Mouse (Mus musculus) lung, embryonic 16.5 days (tissue): ENCODE data around the gene Zscan18. TPM values are rescaled to one million over a fixed set of nuclear protein-coding genes. Genes with fewer than 3 reads are reported as not detected.
"Not testable (repeated sequence)": the region's sequence is repeated elsewhere in the genome, so short reads cannot be mapped to it uniquely, and the experiment has no call there.

Source experiments
- ATAC-seq: fragments of 200-750 bp; cut with Nextera tagmentation; 2 replicates; pipeline ENCODE4 v1.8.0; 2017; ENCODE audit warnings: low read depth, mild to moderate bottlenecking, moderate library complexity
- H3K27ac ChIP-seq: fragments of 300-500 bp; sonication (generic); 2 replicates; pipeline ENCODE4 v1.5.1; 2014; ENCODE audit warnings: mild to moderate bottlenecking, control low read depth, low read length
- H3K27me3 ChIP-seq: fragments of 300-500 bp; sonication (generic); 2 replicates; pipeline ENCODE4 v1.6.1; 2014; ENCODE audit warnings: low read depth, low read length, mixed read lengths; ENCODE audit not compliant: control insufficient read depth, insufficient read depth
- H3K36me3 ChIP-seq: fragments of 300-500 bp; sonication (generic); 2 replicates; pipeline ENCODE4 v1.6.1; 2014; ENCODE audit warnings: low read length; ENCODE audit not compliant: control insufficient read depth, insufficient read depth
- H3K4me1 ChIP-seq: fragments of 300-500 bp; sonication (generic); replicated peaks from 2 replicates; pipeline ENCODE4 v1.6.1; 2014; ENCODE audit warnings: low read length, mixed read lengths; ENCODE audit not compliant: control insufficient read depth, insufficient read depth
- H3K4me2 ChIP-seq: fragments of 300-500 bp; sonication (generic); 2 replicates; pipeline ENCODE4 v1.6.1; 2014; ENCODE audit warnings: low read depth, low read length, control low read depth
- H3K4me3 ChIP-seq: fragments of 300-500 bp; sonication (generic); 2 replicates; pipeline ENCODE4 v1.5.1; 2014; ENCODE audit warnings: mild to moderate bottlenecking, low read length, control low read depth
- H3K9ac ChIP-seq: fragments of 300-500 bp; sonication (generic); 2 replicates; pipeline ENCODE4 v1.6.1; 2014; ENCODE audit warnings: low read length, control low read depth
- H3K9me3 ChIP-seq: fragments of 300-500 bp; sonication (generic); 2 replicates; pipeline ENCODE4 v1.6.1; 2016; ENCODE audit warnings: low read length; ENCODE audit not compliant: control insufficient read depth
- WGBS: fragments of 180-500 bp; shearing (Covaris S2); extraction: QIAGEN DNeasy Blood & Tissue Kit; methylation state at CpG from one replicate; pipeline ENCODE4 v1.1.7; 2014; 5-methylcytosine and 5-hydroxymethylcytosine counted together
- polyA plus RNA-seq: library from polyadenylated mRNA; unstranded; fragments of >200 nt; fragmentation: Nextera tagmentation; extraction: Ambion mirVana; gene quantifications from 2 replicates; pipeline ENCODE4 v1.2.1, GENCODE M21; 2015

The Zscan18 gene
- polyA plus RNA-seq, 1 experiment from 2014 or later, result 6.5 TPM

- Histone ChIP-seq H3K27me3 (no peaks in the 10 kb centered on the region), H3K9ac (no peak overlapping the region), H3K9me3 (peaks cover 3% of the 10 kb centered on the region; the same call in 1 of the 2 replicates), H3K27ac (no peak overlapping the region), H3K36me3 (peaks cover 7% of the 10 kb centered on the region; the same call in 1 of the 2 replicates), H3K4me3 (no peak overlapping the region), H3K4me1 (peaks cover 3% of the 10 kb centered on the region), H3K4me2 (no peak overlapping the region)
- 63% methylated on average over 2 of the region's 2 CpGs for WGBS
- ATAC-seq, result no peak
Measured at GRCm38 (mm10) chr7:12797971-12798370, 5.5 kb downstream of the Zscan18 start.

GRCm38 (mm10) chr7:12792624-12793023 is 10.8 kb downstream of the Zscan18 start:
- H3K27me3 ChIP-seq, H3K27ac ChIP-seq, H3K9ac ChIP-seq, H3K4me3 ChIP-seq, H3K9me3 ChIP-seq, H3K4me2 ChIP-seq, H3K4me1 ChIP-seq, H3K36me3 ChIP-seq, ATAC-seq: not testable (repeated sequence)
- 80% methylated on average over 11 of the region's 11 CpGs for WGBS

- Histone ChIP-seq H3K36me3 (no peaks in the 10 kb centered on the region), H3K9me3 (no peaks in the 10 kb centered on the region), H3K9ac (no peak overlapping the region), H3K27ac (no peak overlapping the region), H3K27me3 (no peaks in the 10 kb centered on the region), H3K4me1 (no peaks in the 10 kb centered on the region), H3K4me3 (no peak overlapping the region), H3K4me2 (no peak overlapping the region)
- ATAC-seq, result no peak
- 33% methylated on average over 5 of the region's 5 CpGs for WGBS
Measured at GRCm38 (mm10) chr7:12788025-12788424, 15.4 kb downstream of the Zscan18 start.

DNA sequence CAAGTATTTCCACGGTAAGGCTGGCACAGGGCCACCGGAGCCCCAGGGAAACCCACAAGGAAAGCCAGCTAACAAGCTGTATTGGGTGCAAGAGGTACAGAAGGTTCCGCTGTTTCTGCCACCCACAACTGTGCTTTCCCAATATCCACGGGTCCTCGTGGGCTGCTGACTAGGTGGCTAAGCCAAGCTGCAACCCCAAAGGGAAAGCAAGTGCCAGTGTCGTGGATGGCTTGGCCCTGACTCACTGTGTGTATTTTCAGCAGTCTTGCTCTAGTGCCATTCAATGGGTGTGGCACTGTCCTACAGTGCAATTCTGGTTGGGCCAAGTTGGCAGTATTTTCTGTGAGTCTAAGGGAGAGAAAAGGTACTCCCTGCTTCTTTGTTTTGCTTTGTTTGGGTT is 16.1 kb downstream of the Zscan18 start:
- H3K27me3 ChIP-seq, result no peaks in the 10 kb centered on the region
- no peak for ATAC-seq
- no peak overlapping the region for H3K4me3 ChIP-seq
- H3K9ac ChIP-seq, result no peak overlapping the region
- no peaks in the 10 kb centered on the region for H3K9me3 ChIP-seq
- 63% methylated on average over 6 of the region's 6 CpGs for WGBS
- H3K4me1 ChIP-seq, result no peaks in the 10 kb centered on the region
- no peak overlapping the region for H3K4me2 ChIP-seq
- H3K36me3 ChIP-seq, result no peaks in the 10 kb centered on the region
- no peak overlapping the region for H3K27ac ChIP-seq

DNA sequence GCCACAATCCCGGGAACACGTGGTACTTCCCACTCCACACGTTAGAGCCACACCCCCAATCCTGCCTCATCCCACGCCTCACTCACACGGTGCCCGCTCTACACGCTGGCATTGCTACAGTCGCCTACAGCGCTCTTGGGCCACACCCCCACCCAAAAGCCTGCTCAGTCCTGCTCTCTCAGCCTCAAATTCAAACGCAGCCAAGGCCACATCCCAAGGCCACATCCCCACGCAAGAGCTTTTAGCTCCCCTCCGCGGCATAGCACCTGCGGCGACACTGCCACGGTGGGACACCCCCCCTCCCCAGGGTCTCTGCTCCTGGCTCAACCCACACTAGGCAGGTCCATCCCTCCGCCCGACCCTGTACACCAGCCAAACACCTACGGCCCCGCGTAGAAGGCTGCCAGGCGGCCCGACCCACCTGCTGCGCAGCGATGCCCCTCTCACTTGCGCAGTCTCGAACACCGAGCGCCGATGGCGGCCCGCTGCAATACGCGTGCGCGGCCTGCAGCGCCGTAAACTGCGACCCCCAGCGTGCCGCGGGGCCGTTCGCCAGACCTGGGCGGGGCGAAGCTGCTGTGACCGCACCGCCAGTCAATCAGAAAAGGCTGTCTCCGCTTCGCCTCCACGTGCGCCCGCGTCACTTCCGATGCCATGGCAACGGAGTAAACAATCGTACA is 23.1 kb downstream of the Zscan18 start:
- Histone ChIP-seq H3K4me3 (peak overlapping the region; percentile 75), H3K27ac (no peak overlapping the region), H3K36me3 (no peaks in the 10 kb centered on the region), H3K4me2 (peak overlapping the region; percentile 100), H3K27me3 (no peaks in the 10 kb centered on the region), H3K9me3 (no peaks in the 10 kb centered on the region), H3K4me1 (peaks cover 11% of the 10 kb centered on the region), H3K9ac (peak overlapping the region; percentile 81)
- under 1% methylated on average over 57 of the region's 57 CpGs for WGBS
- peak; percentile 96 for ATAC-seq

DNA sequence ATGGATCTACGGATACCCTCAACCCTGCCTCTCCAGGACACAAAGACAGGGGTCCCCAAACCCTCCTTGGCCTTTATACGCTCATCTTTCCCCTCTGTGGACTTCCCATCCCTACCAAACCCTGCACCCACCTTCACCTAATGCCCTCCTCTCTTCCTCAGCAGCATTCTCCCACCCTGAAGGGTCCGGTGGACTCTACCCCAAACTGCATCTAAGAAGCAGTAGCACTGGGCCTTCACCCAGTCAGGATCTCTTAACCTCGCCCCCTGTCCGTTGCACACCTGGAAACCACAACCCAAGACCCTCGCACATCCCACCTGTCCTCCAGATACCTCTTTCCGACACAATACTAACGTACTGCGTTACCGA is 23.7 kb downstream of the Zscan18 start:
- H3K36me3 ChIP-seq, result peaks cover 5% of the 10 kb centered on the region; the same call in 1 of the 2 replicates
- peak overlapping the region; percentile 81 for H3K9ac ChIP-seq
- H3K4me3 ChIP-seq, result peak overlapping the region; percentile 75
- H3K4me1 ChIP-seq, result peaks cover 11% of the 10 kb centered on the region
- H3K9me3 ChIP-seq, result no peaks in the 10 kb centered on the region
- WGBS, result 23% methylated on average over 10 of the region's 10 CpGs
- ATAC-seq, result no peak; the same call in 1 of the 2 replicates
- no peaks in the 10 kb centered on the region for H3K27me3 ChIP-seq
- H3K4me2 ChIP-seq, result peak overlapping the region; percentile 100
- H3K27ac ChIP-seq, result no peak overlapping the region

- Histone ChIP-seq H3K9ac (no peak overlapping the region), H3K4me1 (peaks cover 11% of the 10 kb centered on the region), H3K4me2 (0 out of 2 replicates have a peak overlapping the region, but pooled peaks have one; percentile 100), H3K27ac (no peak overlapping the region), H3K4me3 (no peak overlapping the region), H3K36me3 (peaks cover 10% of the 10 kb centered on the region), H3K27me3 (no peaks in the 10 kb centered on the region), H3K9me3 (no peaks in the 10 kb centered on the region)
- ATAC-seq, result no peak
- WGBS, result 79% methylated on average over 5 of the region's 5 CpGs
Measured at GRCm38 (mm10) chr7:12779141-12779540, 24.3 kb downstream of the Zscan18 start.

- H3K4me2 ChIP-seq, result no peak overlapping the region
- H3K4me3 ChIP-seq, result no peak overlapping the region
- 85% methylated on average over 1 of the region's 1 CpGs for WGBS
- H3K27ac ChIP-seq, result no peak overlapping the region
- H3K36me3 ChIP-seq, result peaks cover 15% of the 10 kb centered on the region
- H3K4me1 ChIP-seq, result peaks cover 4% of the 10 kb centered on the region
- no peaks in the 10 kb centered on the region for H3K27me3 ChIP-seq
- H3K9me3 ChIP-seq, result no peaks in the 10 kb centered on the region
- H3K9ac ChIP-seq, result no peak overlapping the region
- ATAC-seq, result no peak
Measured at GRCm38 (mm10) chr7:12774606-12775005, 28.8 kb downstream of the Zscan18 start.

- Histone ChIP-seq H3K4me2 (no peak overlapping the region), H3K27me3 (no peaks in the 10 kb centered on the region), H3K9me3 (no peaks in the 10 kb centered on the region), H3K9ac (no peak overlapping the region), H3K27ac (no peak overlapping the region), H3K4me1 (no peaks in the 10 kb centered on the region), H3K4me3 (no peak overlapping the region), H3K36me3 (peaks cover 15% of the 10 kb centered on the region)
- no peak for ATAC-seq
- 77% methylated on average over 9 of the region's 9 CpGs for WGBS
Measured at GRCm38 (mm10) chr7:12774111-12774510, 29.3 kb downstream of the Zscan18 start.
